Mouse (Mus musculus): ENCODE data around the gene Ndrg3.
"Not testable (repeated sequence)": the region's sequence is repeated elsewhere in the genome, so short reads cannot be mapped to it uniquely, and the experiment has no call there.

Gene Ndrg3

DNA sequence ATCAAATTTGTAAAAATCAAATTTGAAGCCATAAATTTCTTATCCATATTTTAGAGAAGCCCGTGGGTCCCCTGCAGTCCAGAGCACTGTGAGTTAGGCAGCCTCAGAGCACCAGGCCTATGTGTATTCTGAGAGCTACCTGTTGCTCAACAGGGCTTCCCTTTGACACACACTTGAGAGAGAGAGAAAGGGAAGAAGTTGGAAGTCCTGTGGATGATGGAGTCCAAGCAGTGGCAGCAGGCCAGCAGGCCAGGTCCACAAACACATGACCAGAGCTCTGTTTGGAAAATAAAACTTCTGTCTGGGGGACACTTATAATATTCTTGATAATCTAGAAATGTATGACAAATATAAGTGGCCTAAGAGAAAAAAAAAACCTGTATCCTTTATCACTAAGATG, 58.4 kb downstream of the Ndrg3 start:
- no peak for DNase-seq

DNA sequence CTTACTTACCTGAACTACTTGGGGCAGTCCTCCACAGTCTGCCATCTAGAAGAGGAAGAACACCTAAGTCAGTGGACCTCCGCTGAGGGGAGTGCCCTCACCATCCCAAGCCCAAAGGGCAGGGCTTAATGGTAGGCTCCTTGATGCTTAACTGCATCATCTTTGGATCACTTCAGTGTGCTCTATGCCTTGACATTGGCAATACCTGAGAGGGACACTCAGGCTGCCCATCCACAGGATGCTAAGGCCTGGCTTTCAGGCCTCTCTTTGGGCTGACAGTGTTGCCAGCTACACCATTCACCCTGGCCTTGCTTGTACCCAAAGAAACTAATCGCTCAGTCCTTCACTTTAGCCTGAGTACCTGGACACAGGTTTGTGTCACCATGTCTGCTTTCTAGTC, 60.4 kb downstream of the Ndrg3 start:
- DNase-seq = no peak

DNA sequence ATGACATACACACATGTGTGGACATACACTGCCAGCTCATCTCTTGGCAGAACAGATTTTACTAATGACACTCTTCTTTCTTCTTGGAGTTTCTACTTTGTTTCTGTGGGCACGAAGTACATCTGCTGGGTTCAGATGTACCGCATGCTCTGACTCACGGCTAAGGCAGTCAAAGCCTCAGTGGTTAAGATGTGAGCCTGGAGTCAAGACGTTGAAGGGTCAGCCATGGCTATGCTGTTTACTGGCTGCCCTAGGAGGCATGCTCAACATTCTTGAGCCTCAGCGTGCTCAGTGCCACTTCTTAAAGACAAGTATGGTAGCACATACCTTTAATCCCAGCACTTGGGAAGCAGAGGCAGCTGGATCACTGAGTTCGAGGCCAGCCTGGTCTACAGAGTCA, 61.3 kb downstream of the Ndrg3 start:
- DNase-seq = no peak

DNA sequence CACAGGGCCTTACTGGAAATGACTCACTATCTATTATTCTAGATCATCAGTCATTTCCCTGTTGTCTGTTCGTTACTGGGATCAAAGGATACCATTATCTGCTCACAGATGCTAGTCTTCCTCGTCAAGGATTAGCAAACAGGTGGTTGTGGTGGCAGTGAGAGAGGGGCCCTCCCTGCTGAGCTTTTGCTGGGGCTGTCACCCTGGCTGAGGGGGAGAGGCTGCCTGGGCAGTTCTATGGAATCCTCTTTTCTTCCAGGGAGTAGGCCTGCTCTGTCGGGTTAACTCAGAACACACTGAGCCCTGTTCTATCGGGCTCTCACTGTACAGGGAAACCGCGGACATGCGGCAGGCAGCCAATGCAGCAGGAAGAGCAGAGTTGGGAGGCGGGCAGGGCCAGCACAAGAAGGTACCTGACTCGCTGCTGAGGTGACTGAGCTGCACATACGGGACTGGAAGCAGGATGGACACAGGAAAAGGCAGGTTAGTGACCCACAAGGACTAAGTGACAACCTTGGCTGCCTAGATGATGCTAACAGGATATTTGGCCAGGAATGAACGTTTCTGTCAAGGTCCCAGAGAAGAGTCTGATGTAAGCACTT, 62.2 kb downstream of the Ndrg3 start:
- DNase-seq = peak; percentile 22

DNA sequence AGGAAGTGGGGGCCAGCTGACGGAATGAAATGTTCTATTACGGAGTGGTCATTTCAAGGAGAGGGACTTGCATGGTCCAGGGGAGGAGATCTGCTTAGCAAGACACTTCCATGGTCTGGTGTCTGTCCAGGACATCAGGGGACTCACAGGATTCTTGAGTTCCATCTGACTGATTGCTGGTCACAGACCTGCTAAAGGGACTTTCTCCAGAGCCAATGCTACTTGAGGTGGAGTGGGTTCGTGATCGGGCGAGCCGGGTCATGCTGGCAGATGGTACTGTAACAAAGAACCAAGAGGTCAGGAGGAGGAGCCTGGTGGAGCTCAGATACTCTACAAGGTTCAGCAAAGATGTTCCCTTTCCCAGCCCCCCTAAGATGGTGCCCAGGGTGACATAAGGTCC, 63.2 kb downstream of the Ndrg3 start:
- DNase-seq = no peak

DNA sequence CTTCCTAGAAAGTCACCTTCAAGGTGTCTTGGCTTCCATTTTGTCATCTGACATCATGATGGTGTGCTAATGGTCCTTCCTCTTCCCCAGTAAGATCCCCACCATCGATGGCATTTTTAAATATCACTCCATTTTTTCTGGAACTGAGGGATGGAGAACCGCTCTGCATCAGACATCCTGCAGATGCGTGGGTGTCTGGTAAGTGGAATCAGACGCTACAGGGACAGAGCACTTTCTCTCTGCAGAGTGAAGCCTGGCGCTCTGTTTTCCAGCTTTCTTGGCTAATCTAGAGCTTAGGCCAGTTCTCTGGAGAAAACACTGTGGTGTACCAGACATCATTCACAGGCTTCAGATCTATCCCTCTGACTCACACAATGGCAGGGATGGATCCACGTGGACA, 64.2 kb downstream of the Ndrg3 start:
- no peak for DNase-seq

DNA sequence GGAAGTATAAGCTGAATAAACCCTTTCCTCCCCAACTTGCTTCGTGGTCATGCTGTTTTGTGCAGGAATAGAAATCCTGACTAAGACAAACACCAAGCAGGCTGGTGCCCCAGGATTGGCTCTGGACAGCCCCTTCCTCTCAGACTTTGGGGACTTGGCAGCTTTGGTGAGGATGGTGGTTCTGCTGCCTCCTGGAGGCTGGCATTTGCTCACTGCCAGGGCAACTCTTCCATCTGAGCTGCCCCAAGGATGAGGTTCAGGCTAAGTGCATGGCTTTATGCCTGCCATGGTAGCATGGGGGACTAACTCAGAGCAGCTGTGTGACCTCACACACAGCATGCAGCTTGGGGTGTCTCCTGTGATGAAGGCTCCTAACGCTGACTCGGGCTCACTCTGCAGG, 66.2 kb downstream of the Ndrg3 start:
- DNase-seq = not testable (repeated sequence)

DNA sequence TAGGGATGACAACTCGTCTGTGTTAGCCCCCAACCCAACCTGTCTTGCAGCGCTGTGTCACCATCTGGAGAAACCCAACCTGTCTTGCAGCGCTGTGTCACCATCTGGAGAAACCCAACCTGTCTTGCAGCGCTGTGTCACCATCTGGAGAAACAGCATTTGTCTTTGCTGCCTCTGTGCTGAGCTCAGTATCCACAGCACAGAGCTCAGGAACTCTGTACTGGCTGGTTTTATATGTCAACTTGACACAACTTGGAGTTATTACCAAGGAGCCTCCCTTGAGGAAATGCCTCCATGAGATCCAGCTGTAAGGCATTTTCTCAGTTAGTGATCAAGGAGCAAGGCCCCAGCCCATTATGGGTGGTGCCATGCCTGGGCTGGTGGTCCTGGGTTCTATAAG, 66.8 kb downstream of the Ndrg3 start:
- DNase-seq = not testable (repeated sequence)

DNA sequence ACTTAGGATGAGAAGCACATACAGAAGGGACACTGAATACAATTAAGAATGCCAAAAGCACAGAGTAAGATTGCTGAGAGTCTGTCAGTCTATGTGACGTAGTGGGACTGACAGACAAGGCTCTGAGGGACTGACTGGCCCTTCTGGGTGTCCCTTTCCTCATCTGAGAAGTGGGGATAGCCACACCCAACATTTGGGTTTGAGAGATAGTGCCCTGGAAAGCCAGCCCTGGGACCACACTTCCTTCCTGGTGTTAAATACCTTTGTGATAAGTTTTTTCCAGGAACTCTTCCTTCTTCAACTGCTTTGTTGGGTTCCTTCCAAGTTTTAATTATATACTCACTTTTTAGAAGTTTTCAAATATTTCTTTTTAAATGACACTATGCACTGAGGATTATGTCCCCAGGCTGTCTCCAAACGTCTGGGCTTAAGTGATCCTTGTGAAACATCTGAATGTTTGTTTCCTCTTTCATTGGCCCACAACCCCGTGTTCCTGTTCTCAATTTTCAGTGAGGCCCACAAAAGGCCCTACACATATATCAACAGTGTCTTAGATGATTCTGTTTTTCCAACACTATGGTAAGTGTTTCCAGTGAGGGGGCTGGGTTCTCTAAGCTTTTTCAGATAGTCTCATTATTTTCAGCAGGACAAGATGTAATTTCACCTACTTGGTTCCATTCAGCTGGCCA, 67.5 kb downstream of the Ndrg3 start:
- DNase-seq = no peak

DNA sequence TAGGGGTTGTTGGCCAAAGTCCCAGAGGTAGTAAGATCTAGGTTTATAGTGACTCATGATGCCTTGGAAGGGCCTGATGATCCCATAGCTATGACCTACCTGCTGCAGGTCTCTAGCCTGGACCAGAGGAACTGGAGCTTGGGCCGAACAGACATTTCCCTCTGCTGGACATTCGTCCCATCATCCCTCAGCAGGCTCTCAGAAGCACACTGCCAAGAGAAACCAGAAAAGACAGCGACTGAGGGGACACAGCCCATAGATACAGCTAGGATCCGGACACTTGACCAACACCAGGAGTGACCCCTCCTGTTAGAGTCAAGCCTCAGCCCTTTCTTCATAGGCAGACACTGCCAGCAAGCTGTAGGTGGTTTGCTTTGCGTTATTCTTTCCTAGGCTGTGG, 68.8 kb downstream of the Ndrg3 start:
- no peak for DNase-seq

DNA sequence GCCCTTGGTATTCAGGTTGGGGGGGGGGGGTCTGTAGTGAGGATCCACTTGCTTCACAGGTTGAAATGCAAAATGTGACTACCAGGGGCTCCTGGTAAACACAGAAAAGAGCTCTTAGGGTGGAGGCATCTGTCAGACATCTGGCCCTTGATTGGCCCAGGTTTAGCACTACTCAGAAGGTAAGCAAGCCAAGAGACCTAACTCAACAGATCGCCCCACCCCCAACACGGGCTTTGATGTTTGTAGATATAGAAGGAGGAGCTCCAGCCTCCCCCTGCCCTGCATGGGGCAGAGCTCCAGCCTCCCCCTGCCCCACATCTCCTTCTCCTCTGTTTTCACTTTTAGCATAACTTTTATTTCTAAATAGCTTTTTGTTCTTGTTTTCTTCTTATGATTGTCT, 72.1 kb downstream of the Ndrg3 start:
- DNase-seq = no peak

DNA sequence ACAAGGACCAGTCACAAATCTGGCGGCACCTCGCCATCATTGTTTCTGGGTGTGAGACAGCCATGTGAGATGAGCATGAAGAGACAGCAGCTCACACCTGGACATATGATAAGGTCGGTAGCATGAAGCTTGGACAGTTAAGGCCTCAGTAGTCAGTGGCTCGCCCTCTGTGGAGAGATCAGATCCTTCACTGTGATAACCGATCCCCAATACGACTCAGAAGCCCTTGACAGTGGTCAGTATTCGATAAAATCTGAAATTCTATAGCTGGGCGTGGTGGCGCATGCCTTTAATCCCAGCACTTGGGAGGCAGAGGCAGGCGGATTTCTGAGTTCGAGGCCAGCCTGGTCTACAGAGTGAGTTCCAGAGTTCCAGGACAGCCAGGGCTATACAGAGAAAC, 72.7 kb downstream of the Ndrg3 start:
- DNase-seq = not testable (repeated sequence)

DNA sequence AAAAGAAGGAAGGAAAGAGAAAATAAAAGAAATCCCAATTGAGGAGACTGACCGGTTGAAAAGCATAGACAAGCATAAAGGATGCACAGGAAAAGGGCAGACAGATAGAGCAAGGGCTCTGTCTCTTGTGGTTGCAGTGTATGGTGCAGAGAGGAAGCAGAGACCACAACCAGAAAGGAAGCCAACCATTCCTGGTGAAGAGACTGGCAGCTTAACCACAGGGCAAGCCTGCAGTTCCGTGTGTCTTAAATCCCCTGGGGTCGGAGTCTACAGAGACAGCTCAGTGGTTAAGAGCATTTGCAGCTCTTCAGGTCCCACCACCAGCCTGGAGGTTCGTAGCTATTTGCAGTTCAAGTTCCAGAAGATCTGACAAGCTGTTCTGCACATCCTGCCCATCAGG, 73.3 kb downstream of the Ndrg3 start:
- DNase-seq = no peak

DNA sequence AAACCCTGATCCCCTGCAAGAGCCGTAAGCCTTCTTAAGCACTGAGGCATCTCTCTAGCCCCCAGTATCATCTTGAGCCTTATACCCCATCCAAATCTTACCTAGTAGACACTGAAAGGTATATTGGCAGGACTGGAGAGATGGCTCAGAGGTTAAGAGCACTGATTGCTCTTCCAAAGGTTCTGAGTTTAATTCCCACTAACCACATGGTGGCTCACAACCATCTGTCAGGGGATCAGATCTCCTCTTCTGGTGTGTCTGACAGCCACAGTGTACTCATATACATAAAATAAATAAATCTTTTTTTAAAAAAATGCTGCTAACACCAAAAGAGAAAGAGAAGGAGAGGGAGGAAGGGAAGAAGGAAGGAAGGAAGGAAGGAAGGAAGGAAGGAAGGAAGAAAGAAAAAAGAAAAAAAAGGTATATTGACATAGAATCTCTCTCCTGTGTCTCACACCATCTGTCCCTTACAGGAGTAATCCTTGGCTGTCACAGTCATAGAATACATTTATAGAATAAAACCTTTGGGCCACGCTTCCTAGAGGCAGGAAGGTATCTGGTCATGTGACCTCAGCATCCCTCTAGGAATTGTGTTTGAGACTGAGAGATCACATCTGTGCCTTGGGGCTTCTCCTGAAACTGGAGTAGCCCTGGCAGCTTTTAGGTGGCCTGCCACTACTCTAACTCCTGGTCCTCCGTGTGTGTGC, 75.3 kb downstream of the Ndrg3 start:
- DNase-seq = no peak

DNA sequence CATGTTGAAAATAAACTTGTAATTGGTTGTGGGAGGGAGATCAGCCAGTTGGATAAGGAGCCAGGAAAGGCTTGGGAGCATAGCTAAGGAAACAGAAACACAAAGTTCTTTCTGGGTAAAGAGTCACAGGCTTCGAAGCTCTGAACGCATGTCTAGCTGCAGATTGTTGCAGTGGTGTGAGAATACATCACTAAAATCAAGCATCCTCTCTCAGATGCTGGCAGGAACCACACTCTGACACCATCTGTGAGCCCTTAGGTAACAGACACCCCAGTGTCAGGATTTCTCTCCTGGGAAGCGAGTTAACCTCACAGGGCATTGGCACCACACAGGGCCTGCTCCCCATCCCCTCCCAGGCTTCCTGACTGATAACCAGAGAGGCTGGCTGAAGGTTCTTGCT, 76.3 kb downstream of the Ndrg3 start:
- no peak for DNase-seq

DNA sequence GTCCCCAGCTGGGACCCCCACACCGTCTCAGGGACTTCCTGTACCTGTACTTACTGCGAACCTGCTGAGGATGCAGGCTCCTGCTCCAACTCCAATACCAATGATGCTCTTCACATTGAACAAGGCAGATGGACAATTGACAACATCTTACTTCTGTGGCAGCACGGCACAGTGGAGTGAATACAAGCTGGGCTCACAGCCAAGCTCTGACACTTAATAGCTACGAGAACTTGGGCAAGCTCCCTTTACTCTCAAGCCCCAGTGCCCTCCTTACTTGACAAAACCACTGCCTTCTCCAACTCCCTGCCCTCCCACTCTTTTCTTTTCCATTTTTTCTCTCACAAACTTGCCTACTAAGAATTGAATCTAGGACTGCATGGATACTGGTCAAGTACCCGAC, 78.7 kb downstream of the Ndrg3 start:
- peak; percentile 55 for DNase-seq

DNA sequence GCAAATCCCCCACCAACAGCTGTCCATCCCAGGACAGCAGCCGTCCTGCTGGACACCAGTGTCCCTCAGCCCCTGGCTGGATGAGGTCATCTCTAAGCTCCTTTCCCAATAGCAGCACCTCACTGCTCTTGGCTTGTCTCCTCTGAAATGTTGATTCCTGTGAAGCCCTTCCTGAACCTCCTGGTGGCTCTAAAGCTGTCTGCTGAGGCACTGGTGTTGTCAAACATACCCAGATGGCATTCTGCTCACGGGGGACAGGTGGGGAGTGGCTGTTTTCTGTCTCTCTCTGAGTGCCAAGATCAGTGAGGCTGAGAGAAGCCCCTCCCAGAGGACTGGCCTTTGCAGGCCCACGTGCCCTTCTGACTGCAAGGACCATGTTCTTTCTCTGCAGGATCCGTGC, 85.9 kb downstream of the Ndrg3 start:
- not testable (repeated sequence) for DNase-seq

DNA sequence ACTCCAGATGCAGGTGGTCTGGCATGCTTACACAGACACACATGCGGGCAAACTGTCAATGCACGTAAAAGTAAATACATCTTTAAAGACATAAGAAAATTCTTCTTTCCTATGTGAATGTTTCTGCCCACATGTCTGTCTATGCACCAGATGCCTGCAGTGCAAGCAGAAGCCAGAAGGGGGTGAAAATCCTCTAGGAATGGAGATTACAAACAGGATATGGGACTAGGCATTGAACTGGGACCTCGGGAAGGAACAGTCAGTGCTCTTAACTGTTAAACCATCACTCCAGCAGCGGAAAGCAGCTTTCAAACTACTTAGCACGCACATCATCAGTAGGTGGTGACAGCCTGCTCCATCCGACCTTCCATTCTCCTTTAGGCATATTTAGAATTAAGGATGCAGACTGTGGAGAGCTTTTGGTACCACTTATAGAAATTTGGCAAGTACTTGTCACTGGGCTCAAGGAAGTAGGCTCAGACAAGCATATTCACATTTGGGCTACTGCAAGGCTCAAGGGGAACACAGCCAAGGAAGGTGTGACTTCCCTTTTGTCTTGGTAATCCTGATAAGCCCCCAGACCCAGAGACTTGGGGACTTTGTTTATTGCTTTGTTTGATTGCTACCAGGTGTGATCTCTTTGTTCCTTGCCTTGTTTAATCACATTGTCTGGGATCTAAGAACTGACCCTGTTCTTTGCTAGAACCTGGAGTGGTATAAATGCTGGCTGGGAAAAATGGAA, 86.7 kb downstream of the Ndrg3 start:
- peak; percentile 67 for DNase-seq

DNA sequence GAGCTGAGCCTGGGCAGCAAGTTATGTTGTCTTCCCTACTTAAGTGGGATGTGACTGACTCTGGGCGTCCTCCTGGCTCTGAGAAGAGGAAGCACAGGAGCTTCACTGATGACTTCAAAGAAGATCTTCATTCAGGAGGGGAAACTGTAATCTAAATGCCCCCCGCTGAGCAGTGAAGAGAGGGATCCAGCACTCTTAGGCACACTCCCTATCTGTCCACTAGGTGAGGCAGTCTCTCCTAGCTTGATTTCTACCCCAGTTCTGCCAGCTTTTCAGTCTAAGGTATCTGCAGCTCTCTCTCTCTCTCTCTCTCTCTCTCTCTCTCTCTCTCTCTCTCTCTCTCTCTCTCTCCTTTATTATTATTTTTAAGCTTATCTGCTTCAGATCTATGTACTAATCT, 88.5 kb downstream of the Ndrg3 start:
- no peak for DNase-seq

DNA sequence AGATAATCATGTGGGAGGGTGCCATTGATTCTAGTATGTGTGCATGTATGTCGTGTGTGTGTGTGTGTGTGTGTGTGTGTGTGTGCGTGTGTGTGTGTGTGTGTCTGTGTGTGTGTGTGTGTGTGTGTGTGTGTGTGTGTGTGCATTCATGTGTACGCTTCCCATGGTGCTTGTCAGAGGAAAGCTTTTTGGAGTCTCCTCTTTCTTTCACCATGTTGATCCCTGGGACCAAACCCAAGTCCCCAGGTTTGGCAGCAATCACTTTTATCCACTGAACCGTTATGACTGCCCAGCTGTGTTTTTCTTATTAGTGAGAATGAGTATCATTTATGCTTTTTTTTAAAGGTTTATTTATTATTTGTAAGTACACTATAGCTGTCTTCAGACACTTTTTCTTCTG, 89.4 kb downstream of the Ndrg3 start:
- not testable (repeated sequence) for DNase-seq

DNA sequence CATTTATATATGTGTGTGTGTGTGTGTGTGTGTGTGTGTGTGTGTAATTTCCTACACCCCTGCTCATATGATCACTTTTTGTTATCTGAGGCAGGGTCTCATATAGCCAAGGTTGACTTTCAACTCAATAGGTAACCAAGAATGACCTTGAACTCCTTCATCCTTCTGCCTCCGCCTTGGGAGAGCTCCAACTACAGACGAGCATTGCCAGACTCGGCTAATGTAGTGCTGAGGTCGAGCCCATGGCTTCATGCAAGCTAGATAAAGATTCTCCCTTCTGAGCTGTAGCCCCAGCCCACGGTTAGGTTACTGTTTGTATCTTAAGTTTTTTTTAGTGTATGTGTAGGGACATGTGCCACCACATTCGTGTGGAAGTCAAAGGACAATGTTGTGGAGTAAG, 90.0 kb downstream of the Ndrg3 start:
- no peak for DNase-seq

DNA sequence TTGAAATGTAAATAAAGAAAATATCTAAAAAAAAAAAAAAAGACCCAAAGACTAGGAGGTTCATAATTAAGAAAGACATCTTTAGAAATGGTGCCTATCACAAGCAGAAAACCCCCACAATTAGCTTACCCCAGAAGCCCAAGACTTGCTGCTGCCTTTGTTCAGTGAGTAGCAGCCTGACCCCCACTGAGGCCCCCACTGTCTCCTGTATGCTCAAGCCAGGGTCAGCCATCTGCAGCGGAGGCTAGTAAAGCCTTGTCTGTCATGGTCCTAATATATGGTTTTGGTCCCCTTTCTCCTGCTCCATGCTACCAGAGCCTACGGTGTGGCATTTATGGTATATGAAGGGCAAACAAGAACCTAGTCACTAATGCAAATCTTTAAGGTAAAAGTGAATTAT, 90.5 kb downstream of the Ndrg3 start:
- no peak for DNase-seq

DNA sequence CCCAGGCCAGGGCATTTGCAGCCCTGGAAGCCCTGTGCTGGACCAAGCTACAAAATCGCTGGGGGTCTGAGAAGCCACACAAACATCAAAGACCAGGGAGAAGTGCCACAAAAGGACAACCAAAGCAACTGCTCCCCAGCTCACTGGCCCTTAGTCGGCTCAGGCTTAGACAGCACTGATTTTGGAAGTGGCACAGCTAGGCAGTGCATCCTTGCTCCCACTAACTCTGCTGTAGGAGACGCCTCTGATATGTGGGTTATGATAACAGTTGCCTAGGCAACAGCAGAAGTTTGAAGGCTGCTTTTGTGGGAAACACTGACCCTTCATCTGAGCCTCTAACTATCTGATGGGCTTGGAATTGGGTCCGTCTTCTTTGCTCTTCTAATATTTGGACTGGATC, 92.7 kb downstream of the Ndrg3 start:
- DNase-seq = no peak

DNA sequence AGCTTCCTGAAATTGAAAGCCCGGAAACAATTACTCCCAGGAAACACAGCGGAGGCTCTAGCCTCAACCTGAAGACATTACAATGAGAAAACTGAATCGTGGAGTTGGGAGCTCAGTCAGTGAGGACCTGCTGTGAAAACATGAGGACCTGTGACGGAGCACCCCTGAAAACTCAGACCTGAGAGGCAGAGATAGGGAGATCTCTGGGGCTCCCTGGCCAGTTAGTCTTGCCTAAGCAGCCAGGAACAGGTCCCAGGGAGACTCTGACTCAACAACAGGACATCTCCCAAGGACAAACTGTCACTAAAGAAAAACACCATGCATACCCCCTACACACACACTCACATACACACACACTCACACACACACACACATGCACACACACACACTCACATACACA, 93.5 kb downstream of the Ndrg3 start:
- DNase-seq = no peak

Data from retina, postnatal 1 day (tissue).